Mouse (Mus musculus) bone marrow, adult 2 months (tissue): ENCODE results near the gene Man1a2.

Experiments used
- CTCF ChIP-seq: fragments of 200-500 bp; IDR thresholded peaks from 2 replicates; pipeline ENCODE4 v1.5.1; 2011; ENCODE audit warnings: low read length, control low read depth; ENCODE audit not compliant: control insufficient read depth, insufficient read depth
- POLR2A ChIP-seq: fragments of 200-500 bp; IDR thresholded peaks from 2 replicates; pipeline ENCODE4 v1.6.1; 2011; ENCODE audit warnings: low read depth, mild to moderate bottlenecking, control low read depth, low read length, borderline replicate concordance; ENCODE audit not compliant: control insufficient read depth

DNA sequence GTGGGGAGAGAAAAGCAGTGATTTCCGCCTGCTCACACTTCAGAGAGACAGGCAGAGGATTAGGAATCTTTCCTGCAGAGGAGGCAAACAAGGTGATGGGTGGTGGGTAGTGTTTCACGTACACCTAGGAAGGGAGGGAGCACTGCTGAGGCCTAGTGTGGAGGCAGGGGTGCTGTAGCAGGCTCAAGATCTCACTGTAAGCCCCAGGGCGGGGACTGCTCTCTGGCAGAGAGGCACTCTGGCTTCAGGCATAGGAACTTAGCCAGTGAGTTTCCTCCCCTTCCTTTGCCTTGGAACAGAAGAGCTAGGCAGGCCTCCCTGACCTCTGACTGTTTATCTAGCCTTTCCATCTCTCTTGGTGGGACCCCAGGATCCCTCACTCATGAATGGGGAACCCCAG is 150.0 kb downstream of the Man1a2 start:
- TF ChIP-seq CTCF (no peak), POLR2A (no peak)
